Mouse (Mus musculus) CD4-positive, CD25-positive, alpha-beta regulatory T cell (primary cell): ENCODE results near the gene Olfr805. TPM values are rescaled to one million over a fixed set of nuclear protein-coding genes. Genes with fewer than 3 reads are reported as not detected.

Experiments
- polyA plus RNA-seq: library from polyadenylated mRNA; unstranded; fragments of 100-300 nt; shearing (Covaris generic); gene quantifications from one replicate; pipeline ENCODE4 v1.2.1, GENCODE M21; 2017

The Olfr805 gene
- not detected for polyA plus RNA-seq

DNA sequence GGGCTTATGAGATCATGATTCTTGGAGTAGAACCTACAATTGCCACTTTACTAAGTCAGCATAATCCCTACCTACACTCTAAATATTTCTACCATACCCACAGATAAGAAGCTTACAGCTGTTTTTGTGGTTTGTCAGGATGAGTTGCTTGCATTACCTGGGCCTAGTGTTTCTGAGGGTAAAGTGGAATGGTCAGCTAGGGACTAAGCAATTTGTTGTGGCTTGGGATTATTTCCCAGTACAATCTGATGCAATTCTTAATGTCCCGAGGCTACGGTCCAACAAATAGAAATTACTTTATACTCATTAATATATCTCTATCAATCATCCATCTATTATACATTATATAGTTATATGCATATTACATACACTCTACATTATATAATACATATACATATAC, at the start of gene Olfr805:
Gene Olfr805 (minus strand): TSS at position 101 of the 400 bp plus-strand sequence.

DNA sequence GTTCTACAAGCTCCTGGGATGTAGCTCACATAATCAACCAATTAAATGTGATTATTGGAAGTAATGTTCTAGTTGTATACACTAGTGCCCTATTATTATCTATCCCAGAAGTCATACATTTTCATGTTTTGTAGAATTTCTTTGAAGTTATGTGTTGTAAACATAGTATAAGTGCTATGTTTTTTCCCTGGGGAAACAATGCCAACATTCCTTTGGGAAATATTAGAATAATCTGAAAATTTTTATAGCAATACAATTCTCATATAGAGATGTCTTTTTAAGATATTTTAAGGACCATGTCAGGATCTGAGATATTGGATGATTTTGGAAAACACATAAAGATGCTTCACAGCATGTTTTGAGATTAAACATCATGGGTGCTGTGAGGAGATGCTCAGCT, 45.2 kb upstream of the Olfr805 start, which contains the start of gene Olfr809:
Gene Olfr809 (plus strand): TSS at position 301 of the 400 bp plus-strand sequence.

DNA sequence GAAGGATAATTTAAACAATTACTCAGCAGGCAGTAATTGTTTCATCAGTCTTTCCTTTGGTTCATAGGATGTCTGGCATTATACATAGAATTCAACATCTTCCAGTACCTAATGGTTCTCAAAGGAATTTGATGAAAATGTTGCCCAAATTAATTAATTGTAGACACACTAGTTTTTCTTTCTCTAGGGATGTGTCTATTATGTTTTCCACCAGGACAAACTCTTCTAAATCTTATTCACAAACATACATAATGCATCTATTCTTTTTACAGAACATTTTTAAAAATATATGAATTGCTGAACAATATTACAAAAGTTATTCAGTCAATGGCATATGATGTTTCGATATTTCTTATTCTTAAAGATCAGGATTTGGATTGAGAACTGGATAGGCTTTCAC, 36.0 kb upstream of the Olfr805 start, which contains the start of gene Olfr808:
Gene Olfr808 (plus strand): TSS at position 301 of the 400 bp plus-strand sequence.

DNA sequence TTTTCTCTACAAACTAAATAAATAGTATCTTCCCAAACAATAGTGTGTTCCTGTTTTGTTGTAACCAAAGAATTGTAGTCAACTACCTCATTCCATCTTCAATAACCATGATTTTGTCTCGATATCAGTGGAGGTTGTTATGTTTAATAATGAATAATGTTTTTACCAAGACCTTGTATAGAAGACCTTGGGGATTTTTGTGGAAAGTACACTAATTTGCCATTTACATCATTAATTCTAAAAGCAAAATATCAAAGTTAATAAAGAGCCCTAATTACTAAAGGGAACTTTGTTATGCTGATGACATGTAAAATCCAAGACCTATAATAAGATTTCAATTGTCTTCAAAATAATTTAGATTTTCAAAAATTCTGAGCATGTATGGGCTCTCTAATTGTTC, 28.5 kb upstream of the Olfr805 start, which contains the start of gene Olfr807:
Gene Olfr807 (minus strand): TSS at position 101 of the 400 bp plus-strand sequence.

DNA sequence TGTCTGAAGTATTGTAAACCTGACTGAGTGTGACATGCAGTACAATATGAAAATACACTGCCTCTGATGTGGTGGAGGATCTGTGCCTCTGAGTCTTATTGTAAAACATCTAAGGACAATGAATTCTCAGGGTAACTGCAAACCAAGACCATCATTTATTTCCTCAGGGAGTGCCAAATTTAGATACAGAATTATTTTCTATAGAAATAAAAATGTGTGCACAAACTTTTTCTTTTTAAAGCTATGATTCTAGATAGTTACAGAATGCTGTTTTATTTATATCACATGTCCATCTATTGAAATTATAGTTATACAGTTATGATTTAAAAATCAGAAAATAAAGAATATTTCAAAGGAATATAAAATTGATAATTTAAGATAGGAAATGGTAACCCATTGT, 12.6 kb upstream of the Olfr805 start, which contains the start of gene Olfr806:
Gene Olfr806 (minus strand): TSS at position 101 of the 400 bp plus-strand sequence.

DNA sequence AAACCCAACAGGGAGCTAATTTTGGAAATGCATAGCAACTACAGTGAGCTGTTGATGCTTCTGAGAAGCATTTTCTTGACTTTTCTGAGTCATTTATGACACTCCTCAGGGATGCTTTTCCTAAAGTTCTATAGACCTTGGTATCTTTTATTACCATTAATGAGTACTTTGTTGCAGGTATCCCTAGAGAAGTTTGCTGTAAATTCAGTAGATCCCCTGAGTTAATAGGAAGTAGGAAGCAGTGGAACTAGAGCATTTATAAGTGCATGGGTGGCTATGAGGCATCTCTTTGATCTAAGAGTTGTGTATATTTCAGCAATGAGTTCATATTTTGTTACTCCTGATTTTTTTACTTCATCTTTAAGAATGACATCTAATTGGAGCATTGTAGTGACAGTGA, 26.3 kb downstream of the Olfr805 start, which contains the start of gene Olfr804:
Gene Olfr804 (plus strand): TSS at position 301 of the 400 bp plus-strand sequence.

DNA sequence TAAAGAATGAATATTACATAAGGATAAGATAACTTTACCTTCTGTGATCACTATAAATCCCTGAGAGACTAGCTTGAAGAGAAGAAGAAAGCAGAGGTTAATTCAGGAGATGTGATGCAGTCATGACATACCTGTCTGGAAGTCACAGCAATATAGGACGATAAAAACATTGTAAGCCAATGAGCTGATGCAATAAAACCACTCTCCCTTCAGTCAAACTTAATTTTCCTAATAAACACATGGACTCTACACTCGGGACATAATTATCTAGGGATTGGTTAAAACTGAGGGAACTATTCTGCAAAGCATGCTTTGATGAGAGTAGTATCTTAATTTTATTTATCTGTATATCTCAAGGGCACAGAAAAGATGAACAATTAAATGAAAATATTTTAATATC, 35.0 kb downstream of the Olfr805 start, which contains the start of gene Olfr803:
Gene Olfr803 (minus strand): TSS at position 101 of the 400 bp plus-strand sequence.

DNA sequence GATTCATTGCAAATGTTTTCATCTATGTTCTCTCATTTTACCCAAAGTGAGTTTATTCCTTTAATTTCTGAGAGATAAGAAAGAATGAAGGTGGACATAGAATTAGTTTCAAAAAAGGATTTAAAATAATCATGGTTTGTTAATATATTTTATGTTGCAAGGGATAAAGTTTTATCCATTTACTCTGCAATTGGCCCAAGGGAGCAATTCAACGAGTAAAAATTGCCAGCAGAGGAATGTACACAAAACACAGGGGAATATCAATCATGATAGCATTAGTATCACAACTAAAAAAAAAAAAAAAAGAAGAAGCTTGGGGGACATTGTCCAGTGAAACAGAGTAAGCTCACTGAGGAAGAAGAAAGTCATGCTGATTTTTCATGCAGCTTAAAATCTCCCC, 41.1 kb downstream of the Olfr805 start, which contains the start of gene Olfr802:
Gene Olfr802 (minus strand): TSS at position 101 of the 400 bp plus-strand sequence.

DNA sequence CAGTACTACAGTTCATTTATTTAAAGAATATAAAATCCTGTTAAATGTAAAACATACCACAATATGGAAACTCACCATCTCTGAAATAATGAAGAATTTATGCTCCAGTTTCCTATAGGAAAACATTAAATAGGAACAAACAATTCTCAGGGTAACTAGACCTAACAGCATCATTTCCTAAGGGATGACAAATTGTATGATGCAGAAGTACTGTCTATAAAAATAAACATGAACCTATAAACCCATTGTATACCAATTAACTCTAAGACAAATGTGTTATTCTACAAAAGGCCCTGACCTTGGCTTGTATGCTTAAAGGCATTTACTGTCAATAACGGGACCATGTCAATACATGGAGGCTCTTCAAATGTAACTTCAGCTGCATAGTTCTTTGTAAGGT, 55.4 kb downstream of the Olfr805 start, which contains the start of gene Olfr801:
Gene Olfr801 (minus strand): TSS at position 101 of the 400 bp plus-strand sequence.

Other genes starting within 250 kb of the Olfr805 start
- gene Olfr789, start 244.6 kb downstream of the Olfr805 start, polyA plus RNA-seq = not detected
- not detected for gene Olfr790, start 230.9 kb downstream of the Olfr805 start, polyA plus RNA-seq
- not detected for gene Olfr791, start 207.6 kb downstream of the Olfr805 start, polyA plus RNA-seq
- not detected for gene Olfr792, start 190.2 kb downstream of the Olfr805 start, polyA plus RNA-seq
- not detected for gene Olfr794, start 161.7 kb downstream of the Olfr805 start, polyA plus RNA-seq
- gene Olfr796, start 116.8 kb downstream of the Olfr805 start, polyA plus RNA-seq = not detected
- 0.18 TPM for gene Olfr798, start 101.4 kb downstream of the Olfr805 start, polyA plus RNA-seq
- not detected for gene Olfr799, start 91.9 kb downstream of the Olfr805 start, polyA plus RNA-seq
- gene Olfr800, start 71.7 kb downstream of the Olfr805 start, polyA plus RNA-seq = not detected
- gene Olfr801, start 55.5 kb downstream of the Olfr805 start, polyA plus RNA-seq = not detected
- gene Olfr802, start 41.2 kb downstream of the Olfr805 start, polyA plus RNA-seq = not detected
- not detected for gene Olfr803, start 35.1 kb downstream of the Olfr805 start, polyA plus RNA-seq
- not detected for gene Olfr804, start 26.2 kb downstream of the Olfr805 start, polyA plus RNA-seq
- not detected for gene Olfr806, start 12.5 kb upstream of the Olfr805 start, polyA plus RNA-seq
- gene Olfr807, start 28.4 kb upstream of the Olfr805 start, polyA plus RNA-seq = not detected
- not detected for gene Olfr808, start 36.1 kb upstream of the Olfr805 start, polyA plus RNA-seq
- gene Olfr809, start 45.3 kb upstream of the Olfr805 start, polyA plus RNA-seq = not detected
- gene Olfr810, start 65.5 kb upstream of the Olfr805 start, polyA plus RNA-seq = not detected
- not detected for gene Olfr811, start 75.0 kb upstream of the Olfr805 start, polyA plus RNA-seq
- not detected for gene Olfr812, start 116.7 kb upstream of the Olfr805 start, polyA plus RNA-seq
- gene Olfr813, start 126.0 kb upstream of the Olfr805 start, polyA plus RNA-seq = not detected
- gene Olfr814, start 150.5 kb upstream of the Olfr805 start, polyA plus RNA-seq = 0.06 TPM
- gene Olfr815, start 176.5 kb upstream of the Olfr805 start, polyA plus RNA-seq = not detected
- 0.11 TPM for gene Olfr816, start 186.2 kb upstream of the Olfr805 start, polyA plus RNA-seq
- gene Olfr818, start 219.7 kb upstream of the Olfr805 start, polyA plus RNA-seq = not detected
- not detected for gene Olfr819, start 237.9 kb upstream of the Olfr805 start, polyA plus RNA-seq
- not detected for gene Olfr247, start 246.8 kb upstream of the Olfr805 start, polyA plus RNA-seq